Mouse (Mus musculus): ENCODE results near the gene Csf1. TPM values are rescaled to one million over a fixed set of nuclear protein-coding genes. Genes with fewer than 3 reads are reported as not detected.

Csf1 gene
- polyA plus RNA-seq, 1 experiment from 2014 or later = 8.5 TPM

DNA sequence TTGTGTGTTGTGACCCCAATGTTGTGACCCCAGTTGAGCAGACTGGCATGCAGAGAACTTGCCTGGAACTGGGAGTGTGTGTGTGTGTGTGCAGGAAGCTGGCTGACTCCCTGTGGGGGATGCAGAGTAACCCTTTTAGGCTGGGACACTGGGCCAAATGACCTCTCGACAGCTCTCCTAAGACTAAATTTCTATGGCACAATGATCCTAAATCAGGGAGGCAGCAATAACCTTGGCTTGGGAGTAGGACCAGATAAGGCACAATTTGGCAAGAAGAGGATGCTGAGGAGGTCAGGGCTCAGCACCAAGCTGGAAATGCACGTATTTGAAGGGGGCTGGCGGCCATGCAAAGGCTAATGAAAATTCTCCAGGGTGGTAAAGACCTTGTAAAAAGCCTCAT lies 14.2 kb downstream of the Csf1 start:
- WGBS = 88% methylated on average over 3 of the region's 3 CpGs
- Histone ChIP-seq H3K4me2 (ENCODE audit: low read length) (no peak overlapping the region), H3K9ac (ENCODE audit: low read length) (no peak overlapping the region), H3K36me3 (ENCODE audit: control insufficient read depth, insufficient read depth, low read length) (peaks cover 59% of the 10 kb centered on the region), H3K4me3 (ENCODE audit: control insufficient read depth in 1 of 2, insufficient read depth in 1 of 2, low read depth in 1 of 2, low read length in 2 of 2) (no peak overlapping the region), H3K4me1 (ENCODE audit: control insufficient read depth in 2 of 2, insufficient read depth in 2 of 2, low read length in 2 of 2) (peaks cover 19 to 27% of the 10 kb centered on the region in 2 experiments), H3K27ac (replicated peaks in 1 of 2; ENCODE audit: control insufficient read depth in 1 of 2, insufficient read depth in 1 of 2, low read depth in 2 of 2, low read length in 2 of 2) (no peak overlapping the region), H3K27me3 (ENCODE audit: control insufficient read depth, insufficient read depth, low read length) (no peaks in the 10 kb centered on the region), H3K9me3 (ENCODE audit: control insufficient read depth, low read length) (no peaks in the 10 kb centered on the region)
- ATAC-seq (ENCODE audit: insufficient number of reproducible peaks, insufficient read depth, low FRiP score, low read depth) = no peak

DNA sequence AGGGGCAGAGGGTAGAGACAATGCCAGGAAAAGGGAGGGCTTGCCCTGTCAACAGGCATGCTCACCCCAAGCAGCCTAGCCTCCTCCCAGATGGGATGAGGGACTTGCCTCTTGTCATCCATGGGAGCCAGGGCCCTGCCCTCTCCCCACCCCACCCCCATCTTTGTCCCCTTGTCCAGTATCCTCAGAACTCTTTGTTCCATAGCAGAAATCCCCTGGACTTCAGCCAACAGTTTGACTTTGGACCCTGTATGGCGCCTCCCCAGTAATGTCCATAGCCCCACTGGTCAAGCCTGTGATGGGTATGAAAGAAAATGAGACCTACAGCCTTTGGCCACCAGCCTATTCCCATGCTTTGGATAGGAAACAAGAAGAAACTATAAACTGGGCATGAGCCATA lies 16.6 kb downstream of the Csf1 start:
- H3K27me3 ChIP-seq (ENCODE audit: control insufficient read depth, insufficient read depth, low read length) = no peaks in the 10 kb centered on the region
- H3K4me2 ChIP-seq (ENCODE audit: low read length) = no peak overlapping the region
- H3K9ac ChIP-seq (ENCODE audit: low read length) = no peak overlapping the region
- peaks cover 36 to 46% of the 10 kb centered on the region in 2 experiments for H3K4me1 ChIP-seq (ENCODE audit: control insufficient read depth in 2 of 2, insufficient read depth in 2 of 2, low read length in 2 of 2)
- H3K4me3 ChIP-seq (ENCODE audit: control insufficient read depth in 1 of 2, insufficient read depth in 1 of 2, low read depth in 1 of 2, low read length in 2 of 2) = no peak overlapping the region
- H3K9me3 ChIP-seq (ENCODE audit: control insufficient read depth, low read length) = no peaks in the 10 kb centered on the region
- 83% methylated on average over 1 of the region's 1 CpGs for WGBS
- H3K27ac ChIP-seq (replicated peaks in 1 of 2; ENCODE audit: control insufficient read depth in 1 of 2, insufficient read depth in 1 of 2, low read depth in 2 of 2, low read length in 2 of 2) = no peak overlapping the region
- peaks cover 39% of the 10 kb centered on the region for H3K36me3 ChIP-seq (ENCODE audit: control insufficient read depth, insufficient read depth, low read length)
- ATAC-seq (ENCODE audit: insufficient number of reproducible peaks, insufficient read depth, low FRiP score, low read depth) = no peak

- no peak overlapping the region for H3K27ac ChIP-seq (replicated peaks in 1 of 2; ENCODE audit: control insufficient read depth in 1 of 2, insufficient read depth in 1 of 2, low read depth in 2 of 2, low read length in 2 of 2)
- peaks cover 36 to 46% of the 10 kb centered on the region in 2 experiments for H3K4me1 ChIP-seq (ENCODE audit: control insufficient read depth in 2 of 2, insufficient read depth in 2 of 2, low read length in 2 of 2)
- no peak overlapping the region for H3K4me3 ChIP-seq (ENCODE audit: control insufficient read depth in 1 of 2, insufficient read depth in 1 of 2, low read depth in 1 of 2, low read length in 2 of 2)
- 29% methylated on average over 3 of the region's 3 CpGs for WGBS
- no peaks in the 10 kb centered on the region for H3K27me3 ChIP-seq (ENCODE audit: control insufficient read depth, insufficient read depth, low read length)
- H3K36me3 ChIP-seq (ENCODE audit: control insufficient read depth, insufficient read depth, low read length) = peaks cover 33% of the 10 kb centered on the region
- no peak overlapping the region for H3K9ac ChIP-seq (ENCODE audit: low read length)
- ATAC-seq (ENCODE audit: insufficient number of reproducible peaks, insufficient read depth, low FRiP score, low read depth) = no peak
- H3K4me2 ChIP-seq (ENCODE audit: low read length) = no peak overlapping the region
- no peaks in the 10 kb centered on the region for H3K9me3 ChIP-seq (ENCODE audit: control insufficient read depth, low read length)
These were observed 17.2 kb downstream of the Csf1 start for GRCm38 (mm10) chr3:107743107-107743506.

DNA sequence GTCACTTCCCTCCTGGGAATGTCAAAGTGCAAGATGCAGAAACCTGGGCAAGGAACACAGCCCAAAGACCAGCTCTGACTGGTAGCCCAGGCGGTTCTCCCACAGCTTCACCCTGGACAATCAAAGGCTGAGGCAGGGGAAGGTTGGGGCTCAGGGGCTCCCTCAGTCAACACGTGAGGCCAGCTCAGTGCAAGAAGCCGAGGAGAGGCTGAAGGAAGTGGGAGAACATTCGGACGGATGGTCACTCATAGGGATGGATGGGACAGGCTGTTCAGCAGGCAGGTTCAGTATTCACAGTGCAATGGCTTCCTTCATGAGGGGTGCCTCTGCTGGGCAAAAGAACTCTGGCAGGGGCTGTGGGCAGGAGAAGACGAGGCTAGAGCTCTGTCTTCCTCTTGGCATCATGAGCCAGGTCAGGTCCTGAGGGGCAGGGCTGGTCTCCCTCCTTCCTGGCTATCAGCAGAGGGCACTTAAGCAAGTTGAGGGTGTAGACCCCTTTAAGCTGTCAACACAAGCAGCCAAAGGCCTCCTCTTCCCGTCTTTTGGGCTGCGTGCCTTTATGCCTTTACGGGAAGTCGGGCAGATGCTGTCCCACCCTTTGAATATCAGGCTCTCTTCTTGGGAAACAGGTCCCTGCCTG lies 18.1 kb downstream of the Csf1 start:
- Histone ChIP-seq H3K9me3 (ENCODE audit: control insufficient read depth, low read length) (no peaks in the 10 kb centered on the region), H3K4me3 (ENCODE audit: control insufficient read depth in 1 of 2, insufficient read depth in 1 of 2, low read depth in 1 of 2, low read length in 2 of 2) (no peak overlapping the region), H3K27ac (replicated peaks in 1 of 2; ENCODE audit: control insufficient read depth in 1 of 2, insufficient read depth in 1 of 2, low read depth in 2 of 2, low read length in 2 of 2) (no peak overlapping the region), H3K36me3 (ENCODE audit: control insufficient read depth, insufficient read depth, low read length) (peaks cover 28% of the 10 kb centered on the region), H3K9ac (ENCODE audit: low read length) (no peak overlapping the region), H3K4me1 (ENCODE audit: control insufficient read depth in 2 of 2, insufficient read depth in 2 of 2, low read length in 2 of 2) (peaks cover 38 to 46% of the 10 kb centered on the region in 2 experiments), H3K4me2 (ENCODE audit: low read length) (no peak overlapping the region), H3K27me3 (ENCODE audit: control insufficient read depth, insufficient read depth, low read length) (no peaks in the 10 kb centered on the region)
- WGBS = 64% methylated on average over 10 of the region's 10 CpGs
- ATAC-seq (ENCODE audit: insufficient number of reproducible peaks, insufficient read depth, low FRiP score, low read depth) = no peak

DNA sequence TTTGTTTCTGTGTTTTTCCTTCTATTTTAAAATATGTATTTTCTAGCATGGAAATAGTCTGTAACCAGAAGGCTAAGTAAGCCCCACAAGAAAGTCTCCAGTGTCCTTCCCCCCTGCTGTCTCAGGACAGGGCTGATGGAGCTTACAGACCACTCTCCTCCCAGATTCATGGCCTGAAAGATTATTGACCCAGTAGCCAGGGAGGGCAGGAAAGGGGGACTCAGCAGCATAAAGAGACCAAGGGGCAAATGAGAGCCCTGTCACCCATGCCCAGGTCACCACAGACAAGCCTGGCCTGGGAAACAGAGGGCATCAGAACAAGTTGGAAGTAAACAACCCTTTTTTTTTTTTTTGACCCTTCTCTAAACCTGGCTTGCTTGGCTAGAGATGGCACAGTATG lies 18.9 kb downstream of the Csf1 start:
- Histone ChIP-seq H3K9me3 (ENCODE audit: control insufficient read depth, low read length) (no peaks in the 10 kb centered on the region), H3K36me3 (ENCODE audit: control insufficient read depth, insufficient read depth, low read length) (peaks cover 21% of the 10 kb centered on the region), H3K4me3 (ENCODE audit: control insufficient read depth in 1 of 2, insufficient read depth in 1 of 2, low read depth in 1 of 2, low read length in 2 of 2) (no peak overlapping the region), H3K27me3 (ENCODE audit: control insufficient read depth, insufficient read depth, low read length) (no peaks in the 10 kb centered on the region), H3K27ac (replicated peaks in 1 of 2; ENCODE audit: control insufficient read depth in 1 of 2, insufficient read depth in 1 of 2, low read depth in 2 of 2, low read length in 2 of 2) (peak overlapping the region in 1 of 2 experiments; percentile 82; a peak in 3 of 4 replicates), H3K9ac (ENCODE audit: low read length) (peak overlapping the region; percentile 27; the same call in 1 of the 2 replicates), H3K4me2 (ENCODE audit: low read length) (no peak overlapping the region), H3K4me1 (ENCODE audit: control insufficient read depth in 2 of 2, insufficient read depth in 2 of 2, low read length in 2 of 2) (peaks cover 38 to 46% of the 10 kb centered on the region in 2 experiments)
- no peak for ATAC-seq (ENCODE audit: insufficient number of reproducible peaks, insufficient read depth, low FRiP score, low read depth)

DNA sequence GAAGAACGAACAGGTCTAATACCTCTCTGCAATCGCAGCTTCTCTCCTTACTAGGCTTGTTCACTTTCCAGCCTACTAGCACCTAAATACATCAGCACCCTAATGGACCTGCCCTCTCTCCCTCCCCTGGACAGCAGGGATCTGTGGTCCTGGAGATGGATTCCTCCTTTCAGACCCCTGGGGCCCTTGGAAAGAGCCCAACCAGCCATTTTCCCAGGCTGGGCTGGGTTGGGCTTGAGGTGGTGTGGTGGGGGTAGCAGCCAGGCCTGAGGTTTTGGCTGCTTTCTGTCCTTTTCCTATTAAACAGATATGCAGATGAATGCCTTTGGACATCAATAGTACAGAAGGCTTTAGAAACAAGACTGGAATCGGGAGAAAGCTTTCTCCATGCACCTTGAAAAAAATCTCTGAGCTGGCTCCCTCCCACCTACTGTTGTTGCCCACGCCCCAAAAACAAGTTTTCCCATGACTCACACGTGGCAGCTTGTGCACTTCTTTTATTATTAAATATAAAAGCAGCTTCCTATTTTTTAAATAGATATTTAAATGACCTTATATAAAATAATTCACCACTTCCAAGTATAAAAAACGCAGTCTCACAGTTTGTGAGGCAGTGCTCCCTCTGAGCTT lies 19.6 kb downstream of the Csf1 start:
- ATAC-seq (ENCODE audit: insufficient number of reproducible peaks, insufficient read depth, low FRiP score, low read depth) = peak; percentile 81
- WGBS = 17% methylated on average over 6 of the region's 6 CpGs
- Histone ChIP-seq H3K4me2 (ENCODE audit: low read length) (no peak overlapping the region; the same call in 1 of the 2 replicates), H3K27ac (replicated peaks in 1 of 2; ENCODE audit: control insufficient read depth in 1 of 2, insufficient read depth in 1 of 2, low read depth in 2 of 2, low read length in 2 of 2) (peak overlapping the region; percentile 76 to 82), H3K27me3 (ENCODE audit: control insufficient read depth, insufficient read depth, low read length) (no peaks in the 10 kb centered on the region), H3K36me3 (ENCODE audit: control insufficient read depth, insufficient read depth, low read length) (peaks cover 15% of the 10 kb centered on the region), H3K9ac (ENCODE audit: low read length) (peak overlapping the region; percentile 27; the same call in 1 of the 2 replicates), H3K4me3 (ENCODE audit: control insufficient read depth in 1 of 2, insufficient read depth in 1 of 2, low read depth in 1 of 2, low read length in 2 of 2) (no peak overlapping the region), H3K9me3 (ENCODE audit: control insufficient read depth, low read length) (no peaks in the 10 kb centered on the region), H3K4me1 (ENCODE audit: control insufficient read depth in 2 of 2, insufficient read depth in 2 of 2, low read length in 2 of 2) (peaks cover 38 to 46% of the 10 kb centered on the region in 2 experiments)

GRCm38 (mm10) chr3:107739966-107740365 lies 20.3 kb downstream of the Csf1 start:
- H3K4me3 ChIP-seq (ENCODE audit: control insufficient read depth in 1 of 2, insufficient read depth in 1 of 2, low read depth in 1 of 2, low read length in 2 of 2) = no peak overlapping the region
- ATAC-seq (ENCODE audit: insufficient number of reproducible peaks, insufficient read depth, low FRiP score, low read depth) = no peak
- 0 out of 2 replicates have a peak overlapping the region, but pooled peaks have one; percentile 11 for H3K9ac ChIP-seq (ENCODE audit: low read length)
- 82% methylated on average over 2 of the region's 2 CpGs for WGBS
- no peaks in the 10 kb centered on the region for H3K9me3 ChIP-seq (ENCODE audit: control insufficient read depth, low read length)
- peaks cover 12% of the 10 kb centered on the region; the same call in 1 of the 2 replicates for H3K36me3 ChIP-seq (ENCODE audit: control insufficient read depth, insufficient read depth, low read length)
- H3K4me1 ChIP-seq (ENCODE audit: control insufficient read depth in 2 of 2, insufficient read depth in 2 of 2, low read length in 2 of 2) = peaks cover 38 to 46% of the 10 kb centered on the region in 2 experiments
- H3K27ac ChIP-seq (replicated peaks in 1 of 2; ENCODE audit: control insufficient read depth in 1 of 2, insufficient read depth in 1 of 2, low read depth in 2 of 2, low read length in 2 of 2) = peak overlapping the region; percentile 76 to 82; a peak in 3 of 4 replicates
- no peak overlapping the region for H3K4me2 ChIP-seq (ENCODE audit: low read length)
- no peaks in the 10 kb centered on the region for H3K27me3 ChIP-seq (ENCODE audit: control insufficient read depth, insufficient read depth, low read length)
